Mouse (Mus musculus): Measurements from ENCODE around the gene Ugt1a9.

- TF ChIP-seq CTCF (IDR thresholded peaks at IDR 0.05; ENCODE audit: control insufficient read depth, insufficient read depth, low read length) = no peak
- TF ChIP-seq POLR2A (IDR thresholded peaks at IDR 0.05; ENCODE audit: borderline replicate concordance, control insufficient read depth, low read depth, low read length) = no peak
Observed at GRCm38 (mm10) chr1:88070495-88070894, at the start of gene Ugt1a9.
